Mouse (Mus musculus) small intestine, adult 2 months (tissue): ENCODE results near the gene Clic3. TPM values are rescaled to one million over a fixed set of nuclear protein-coding genes. Genes with fewer than 3 reads are reported as not detected.
A peak's percentile ranks its signal among the peaks of the same experiment; 100 is the strongest.

Experiments used
- H3K27ac ChIP-seq: fragments of 200-500 bp; 2 replicates; pipeline ENCODE4 v1.5.1; 2012; ENCODE audit warnings: low read depth, low read length, control low read depth, inconsistent platforms; ENCODE audit not compliant: insufficient read depth
- H3K27me3 ChIP-seq: fragments of 200-500 bp; 2 replicates; pipeline ENCODE4 v1.6.1; 2012; ENCODE audit warnings: mild to moderate bottlenecking, moderate library complexity, low read length, inconsistent platforms; ENCODE audit not compliant: control insufficient read depth, insufficient read depth
- H3K36me3 ChIP-seq: fragments of 200-500 bp; 2 replicates; pipeline ENCODE4 v1.6.1; 2012; ENCODE audit warnings: mild to moderate bottlenecking, low read length, control low read depth, inconsistent platforms; ENCODE audit not compliant: control insufficient read depth, insufficient read depth
- H3K4me1 ChIP-seq: fragments of 200-500 bp; 2 replicates; pipeline ENCODE4 v1.6.1; 2012; ENCODE audit warnings: low read length, inconsistent platforms, mixed read lengths; ENCODE audit not compliant: control insufficient read depth, insufficient read depth, insufficient read length
- H3K4me3 ChIP-seq: fragments of 200-500 bp; 2 replicates; pipeline ENCODE4 v1.5.1; 2012; ENCODE audit warnings: low read depth, mild to moderate bottlenecking, control low read depth, inconsistent platforms, low read length, moderate library complexity
- CTCF ChIP-seq: fragments of 200-500 bp; IDR thresholded peaks from 2 replicates; pipeline ENCODE4 v1.5.1; 2012; ENCODE audit warnings: low read depth, mild to moderate bottlenecking, control low read depth, inconsistent platforms, low read length, moderate library complexity, mixed read lengths; ENCODE audit not compliant: insufficient replicate concordance, insufficient read length; ENCODE audit errors: extremely low read depth
- POLR2A ChIP-seq: fragments of 200-500 bp; IDR thresholded peaks from 2 replicates; pipeline ENCODE4 v1.6.1; 2012; ENCODE audit warnings: low read depth, mild to moderate bottlenecking, control low read depth, inconsistent platforms, low read length, moderate library complexity
- WGBS: fragments of 180-500 bp; shearing (Covaris S2); methylation state at CpG from one replicate; pipeline ENCODE4 v1.1.7; 2018; 5-methylcytosine and 5-hydroxymethylcytosine counted together
- polyA plus RNA-seq: library from polyadenylated mRNA; depleted of rRNA; stranded (reverse); fragments of >200 nt; gene quantifications from 2 replicates; pipeline ENCODE4 v1.2.3, GENCODE M21; 2012

Gene Clic3
- polyA plus RNA-seq, 1 experiment = 0.38 TPM

GRCm38 (mm10) chr2:25450853-25451647, 5.6 kb upstream of the Clic3 start:
- Histone ChIP-seq H3K27me3 (no peaks in the 10 kb centered on the region), H3K27ac (peak overlapping the region; percentile 18; the same call in 1 of the 2 replicates), H3K36me3 (peaks cover 1% of the 10 kb centered on the region; the same call in 1 of the 2 replicates), H3K4me1 (peaks cover 7% of the 10 kb centered on the region), H3K4me3 (no peak overlapping the region)
- TF ChIP-seq CTCF (no peak), POLR2A (no peak)
- 65% methylated on average over 8 of the region's 8 CpGs for WGBS

- no peak overlapping the region for H3K27ac ChIP-seq
- TF ChIP-seq POLR2A = no peak
- no peak for TF ChIP-seq CTCF
Observed at GRCm38 (mm10) chr2:25452951-25453350, 3.7 kb upstream of the Clic3 start.

GRCm38 (mm10) chr2:25457022-25457896, 621 bp downstream of the Clic3 start:
- WGBS = 80% methylated on average over 9 of the region's 9 CpGs
- H3K4me1 ChIP-seq = peaks cover 26% of the 10 kb centered on the region
- H3K27ac ChIP-seq = no peak overlapping the region
- no peaks in the 10 kb centered on the region for H3K27me3 ChIP-seq
- TF ChIP-seq CTCF = no peak
- 0 out of 2 replicates have a peak, but pooled peaks cover 2% of the 10 kb centered on the region for H3K36me3 ChIP-seq
- H3K4me3 ChIP-seq = no peak overlapping the region

More at GRCm38 (mm10) chr2:25452951-25453350, 3.7 kb upstream of the Clic3 start:
- 82% methylated on average over 1 of the region's 1 CpGs for WGBS
- Histone ChIP-seq H3K27me3 (no peaks in the 10 kb centered on the region), H3K4me1 (peaks cover 15% of the 10 kb centered on the region), H3K36me3 (no peaks in the 10 kb centered on the region), H3K4me3 (no peak overlapping the region)

GRCm38 (mm10) chr2:25458911-25459310, 2.3 kb downstream of the Clic3 start:
- 0 out of 2 replicates have a peak, but pooled peaks cover 2% of the 10 kb centered on the region for H3K36me3 ChIP-seq
- H3K4me3 ChIP-seq = no peak overlapping the region
- H3K27ac ChIP-seq = no peak overlapping the region
- 48% methylated on average over 5 of the region's 5 CpGs for WGBS
- no peak for TF ChIP-seq CTCF
- no peak for TF ChIP-seq POLR2A
- no peaks in the 10 kb centered on the region for H3K27me3 ChIP-seq
- H3K4me1 ChIP-seq = peaks cover 26% of the 10 kb centered on the region

- peak overlapping the region; percentile 79 for H3K4me3 ChIP-seq
- 0 out of 2 replicates have a peak, but pooled peaks cover 2% of the 10 kb centered on the region for H3K36me3 ChIP-seq
- H3K27ac ChIP-seq = peak overlapping the region; percentile 91
- TF ChIP-seq CTCF (no peak), POLR2A (no peak)
- no peaks in the 10 kb centered on the region for H3K27me3 ChIP-seq
- H3K4me1 ChIP-seq = peaks cover 26% of the 10 kb centered on the region
- 14% methylated on average over 5 of the region's 5 CpGs for WGBS
Observed at GRCm38 (mm10) chr2:25460135-25460534, 3.5 kb downstream of the Clic3 start.

GRCm38 (mm10) chr2:25460551-25461309, 4.1 kb downstream of the Clic3 start, which contains the start of gene Paxx:
Gene Paxx (minus strand): TSS chr2:25461094.
- peak within 1 kb of the TSS; percentile 91 for H3K27ac ChIP-seq
- H3K4me3 ChIP-seq = peak within 1 kb of the TSS; percentile 79
- H3K4me1 ChIP-seq = peaks cover 26% of the 10 kb centered on the region
- WGBS = under 1% methylated on average over 48 of the region's 48 CpGs
- 0 out of 2 replicates have a peak, but pooled peaks cover 2% of the 10 kb centered on the region for H3K36me3 ChIP-seq
- no peaks in the 10 kb centered on the region for H3K27me3 ChIP-seq
- TF ChIP-seq POLR2A (peak; percentile 87), CTCF (no peak)
